Mouse (Mus musculus): Measurements from ENCODE around the gene Ism1. TPM values are rescaled to one million over a fixed set of nuclear protein-coding genes. Genes with fewer than 3 reads are reported as not detected.

Ism1 gene
- polyA plus RNA-seq, 1 experiment, result 0.02 TPM

DNA sequence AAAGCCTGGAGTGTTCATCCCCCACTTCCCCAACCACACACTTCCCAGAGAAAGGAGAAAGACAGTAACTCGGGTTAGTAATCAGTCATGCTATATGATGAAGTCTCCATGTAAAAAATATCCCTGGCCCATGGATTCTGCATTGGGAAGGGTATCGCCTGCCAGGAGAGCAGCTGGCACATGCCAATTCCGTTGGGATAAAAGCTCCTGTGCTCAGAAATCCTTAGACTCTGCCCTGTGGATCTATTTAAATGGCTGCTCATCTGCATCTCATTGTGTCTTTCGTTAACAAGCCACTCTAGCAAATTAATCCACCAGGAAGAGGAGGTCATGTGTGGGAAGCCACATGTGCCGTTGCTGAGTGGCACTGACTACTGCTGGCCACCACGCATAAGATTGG lies 129.9 kb downstream of the Ism1 start:
- no peaks in the 10 kb centered on the region for H3K79me3 ChIP-seq (ENCODE audit: low read depth)
- H3K27me3 ChIP-seq (ENCODE audit: control insufficient read depth, insufficient read depth, insufficient read length), result no peaks in the 10 kb centered on the region
- H3K36me3 ChIP-seq (ENCODE audit: control insufficient read depth, insufficient read depth), result no peaks in the 10 kb centered on the region
- no peak for TF ChIP-seq MYOG (IDR thresholded peaks at IDR 0.05; ENCODE audit: control insufficient read depth, extremely low read depth, insufficient read length)
- no peak overlapping the region for H3ac ChIP-seq (ENCODE audit: control insufficient read depth, insufficient read length, low read depth)
- H3K4me3 ChIP-seq (ENCODE audit: insufficient read depth, poor library complexity, severe bottlenecking), result no peak overlapping the region
- H3K79me2 ChIP-seq (ENCODE audit: control insufficient read depth, insufficient read depth), result no peaks in the 10 kb centered on the region

Other genes with a start within 250 kb of the Ism1 start
- not detected for gene Sptlc3, start 184.3 kb upstream of the Ism1 start, polyA plus RNA-seq (2012; fragmentation: generic; extraction: Trizol)

All from C2C12 (cell line).